Mouse (Mus musculus) olfactory bulb, adult 2 months (tissue): ENCODE results near the gene Fshr.

ENCODE experiments used
- CTCF ChIP-seq: fragments of 200-500 bp; IDR thresholded peaks from 2 replicates; pipeline ENCODE4 v1.5.1; 2012; ENCODE audit warnings: low read depth, mild to moderate bottlenecking, low read length, moderate library complexity; ENCODE audit not compliant: insufficient read depth
- POLR2A ChIP-seq: fragments of 200-500 bp; IDR thresholded peaks from 2 replicates; pipeline ENCODE4 v1.6.1; 2012; ENCODE audit warnings: mild to moderate bottlenecking, low read depth, low read length, moderate library complexity; ENCODE audit not compliant: insufficient read depth

DNA sequence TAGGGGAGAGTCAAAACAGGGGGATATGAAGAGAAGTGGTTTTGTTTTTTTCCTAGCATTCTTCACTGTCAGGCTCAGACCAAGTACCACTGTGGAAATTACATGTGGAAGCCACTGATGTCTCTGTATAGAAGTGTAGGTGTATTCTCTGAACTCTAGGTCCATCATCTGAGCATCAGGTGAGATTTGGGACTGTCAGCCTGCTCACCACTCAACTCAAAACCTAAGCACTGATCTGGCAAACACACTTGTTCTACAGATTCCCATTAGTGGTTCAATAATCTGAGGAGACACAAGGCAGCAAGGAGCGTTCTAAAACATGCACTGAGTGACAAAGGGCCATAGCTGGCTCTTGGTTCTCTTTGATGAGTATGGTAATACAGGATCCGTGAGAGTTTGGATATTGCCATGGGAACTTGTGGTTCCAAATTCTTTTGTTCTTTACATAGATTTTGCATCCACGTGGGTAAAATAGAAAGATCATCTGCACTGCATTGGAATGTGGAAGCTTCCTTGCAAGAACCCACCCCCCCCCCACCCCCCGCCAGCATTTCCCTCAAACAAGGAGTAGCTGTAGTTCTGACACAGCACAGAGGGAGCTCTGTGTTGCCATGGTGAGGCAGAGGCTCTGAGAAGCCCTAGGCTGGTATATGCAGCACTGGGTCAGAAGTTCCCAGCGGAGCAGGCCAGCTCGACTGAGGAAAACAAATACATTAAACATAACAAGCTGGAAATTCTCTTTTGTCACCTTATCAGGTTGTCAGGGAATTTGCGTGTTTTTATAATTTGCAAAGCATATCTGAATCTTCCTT lies 262.9 kb downstream of the Fshr start:
- TF ChIP-seq CTCF (no peak), POLR2A (no peak)
